Mouse (Mus musculus): ENCODE results near the gene Por.

Gene Por

GRCm38 (mm10) chr5:135669741-135670275, at the start of gene Por:
Por (plus strand) TSS chr5:135670033.
- in situ Hi-C loops (cut with MboI, MseI) = no loop called here

- in situ Hi-C loops (cut with MboI, MseI) = no loop called here
Measured at GRCm38 (mm10) chr5:135620526-135620925, 49.3 kb upstream of the Por start.

GRCm38 (mm10) chr5:135621725-135622124, 48.1 kb upstream of the Por start:
- in situ Hi-C loops (cut with MboI, MseI) = no loop called here

DNA sequence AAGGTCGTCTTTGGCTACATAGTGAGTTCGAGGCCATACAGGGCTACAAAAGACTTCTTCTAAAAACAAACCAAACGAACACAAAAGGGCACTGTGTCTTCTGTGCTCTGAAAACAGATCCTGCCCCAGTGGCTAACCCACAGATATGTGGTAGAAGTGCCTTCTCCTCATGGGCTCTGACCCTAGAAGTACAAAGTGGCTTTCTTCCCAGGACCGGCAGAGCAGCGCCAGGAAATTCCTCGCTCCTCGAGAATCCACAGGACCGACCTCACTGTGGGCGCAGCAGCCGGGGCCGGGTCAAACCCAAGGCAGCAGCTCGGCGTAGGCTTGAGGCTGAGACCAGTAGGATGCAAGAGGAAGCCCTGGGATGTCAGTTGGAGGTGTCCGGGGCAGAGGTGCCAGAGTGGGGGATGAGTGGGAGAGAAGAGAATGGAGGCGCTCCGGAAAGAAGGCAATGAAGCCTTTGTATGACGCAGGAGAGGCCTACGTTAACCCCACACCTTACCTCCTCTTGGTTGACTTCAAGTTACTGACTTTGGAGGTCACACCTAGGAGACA, 46.7 kb upstream of the Por start:
- in situ Hi-C loops (cut with MboI, MseI) = no loop called here

DNA sequence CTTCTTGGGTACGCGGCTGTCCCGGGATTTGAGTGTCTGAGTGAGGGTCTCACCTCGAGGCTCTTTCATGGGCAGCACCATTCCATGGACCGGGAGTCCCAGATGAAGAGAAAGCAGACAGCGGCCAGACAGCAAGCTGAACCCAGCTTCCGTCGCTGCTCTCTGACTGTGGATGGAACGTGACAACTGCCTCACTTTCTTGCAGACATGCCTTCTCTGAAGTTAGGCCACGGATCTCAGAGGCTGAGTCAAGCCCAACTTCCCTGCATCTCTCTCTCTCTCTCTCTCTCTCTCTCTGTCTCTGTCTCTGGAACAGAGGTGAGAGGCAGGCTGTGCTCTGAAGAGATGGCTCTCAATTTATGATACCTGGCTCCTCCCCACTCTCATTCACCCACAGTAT, 40.9 kb upstream of the Por start:
- in situ Hi-C loops (cut with MboI, MseI) = no loop called here

- in situ Hi-C loops (cut with MboI, MseI) = no loop called here
Measured at GRCm38 (mm10) chr5:135629401-135629800, 40.4 kb upstream of the Por start.

GRCm38 (mm10) chr5:135630598-135630997, 39.2 kb upstream of the Por start:
- in situ Hi-C loops (cut with MboI, MseI) = no loop called here

DNA sequence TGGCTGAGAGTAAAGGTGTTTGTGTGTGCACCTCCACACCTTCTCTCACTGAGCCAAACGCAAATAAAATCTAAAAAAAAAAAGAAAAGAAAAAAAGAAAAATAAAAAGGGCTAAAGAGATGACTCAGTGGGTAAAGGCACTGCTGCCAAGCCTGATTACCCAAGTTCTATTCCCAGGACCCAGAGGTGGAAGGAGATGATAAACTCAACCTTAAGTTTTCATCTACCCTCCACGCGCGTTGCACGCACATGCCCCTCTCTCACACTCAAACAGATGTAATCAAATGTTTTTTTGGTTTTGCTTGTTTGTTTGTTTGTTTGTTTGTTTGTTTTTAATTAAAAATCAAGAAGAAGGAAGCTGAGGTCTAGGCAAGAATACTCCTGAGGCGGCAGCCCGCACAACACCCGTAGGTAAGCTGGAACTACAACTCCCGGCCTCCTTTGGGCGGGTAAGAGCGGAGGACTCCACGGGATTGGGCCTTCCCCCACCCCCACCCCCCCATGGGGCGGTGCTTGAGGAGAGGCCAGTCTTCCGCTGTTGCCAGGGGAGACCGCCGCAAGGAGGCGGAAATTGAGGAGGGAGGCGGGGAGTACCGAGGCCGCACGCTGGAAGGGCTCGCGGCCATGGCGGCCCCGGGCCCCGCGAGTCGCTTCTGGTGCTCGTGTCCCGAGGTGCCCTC, 37.6 kb upstream of the Por start, which contains the start of gene Rhbdd2:
Rhbdd2 (plus strand) TSS at position 502 of the 680 bp plus-strand sequence.
- in situ Hi-C loops (cut with MboI, MseI) = no loop called here

- in situ Hi-C loops (cut with MboI, MseI) = no loop called here
Measured at GRCm38 (mm10) chr5:135632797-135633144, 37.1 kb upstream of the Por start.

- in situ Hi-C loops (cut with MboI, MseI) = no loop called here
Measured at GRCm38 (mm10) chr5:135639760-135640458, 29.9 kb upstream of the Por start.

DNA sequence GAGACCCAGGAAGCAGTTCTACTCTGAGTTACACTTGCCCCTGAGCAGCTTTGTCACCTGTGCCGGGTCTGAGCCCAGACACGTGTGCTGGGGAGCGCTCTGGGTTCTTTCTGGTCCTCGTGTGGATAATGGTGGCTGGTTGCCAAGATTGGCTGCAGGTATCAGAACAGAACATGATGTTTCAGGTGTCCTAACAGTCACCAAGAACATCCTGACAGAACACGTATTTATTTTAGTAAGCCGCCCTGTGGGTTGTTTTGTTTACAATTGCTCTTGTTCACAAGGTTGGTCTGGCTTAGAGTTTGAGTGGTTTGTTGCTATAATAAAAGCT, 29.4 kb upstream of the Por start:
- in situ Hi-C loops (cut with MboI, MseI) = no loop called here

- in situ Hi-C loops (cut with MboI, MseI) = no loop called here
Measured at GRCm38 (mm10) chr5:135641028-135641427, 28.8 kb upstream of the Por start.

DNA sequence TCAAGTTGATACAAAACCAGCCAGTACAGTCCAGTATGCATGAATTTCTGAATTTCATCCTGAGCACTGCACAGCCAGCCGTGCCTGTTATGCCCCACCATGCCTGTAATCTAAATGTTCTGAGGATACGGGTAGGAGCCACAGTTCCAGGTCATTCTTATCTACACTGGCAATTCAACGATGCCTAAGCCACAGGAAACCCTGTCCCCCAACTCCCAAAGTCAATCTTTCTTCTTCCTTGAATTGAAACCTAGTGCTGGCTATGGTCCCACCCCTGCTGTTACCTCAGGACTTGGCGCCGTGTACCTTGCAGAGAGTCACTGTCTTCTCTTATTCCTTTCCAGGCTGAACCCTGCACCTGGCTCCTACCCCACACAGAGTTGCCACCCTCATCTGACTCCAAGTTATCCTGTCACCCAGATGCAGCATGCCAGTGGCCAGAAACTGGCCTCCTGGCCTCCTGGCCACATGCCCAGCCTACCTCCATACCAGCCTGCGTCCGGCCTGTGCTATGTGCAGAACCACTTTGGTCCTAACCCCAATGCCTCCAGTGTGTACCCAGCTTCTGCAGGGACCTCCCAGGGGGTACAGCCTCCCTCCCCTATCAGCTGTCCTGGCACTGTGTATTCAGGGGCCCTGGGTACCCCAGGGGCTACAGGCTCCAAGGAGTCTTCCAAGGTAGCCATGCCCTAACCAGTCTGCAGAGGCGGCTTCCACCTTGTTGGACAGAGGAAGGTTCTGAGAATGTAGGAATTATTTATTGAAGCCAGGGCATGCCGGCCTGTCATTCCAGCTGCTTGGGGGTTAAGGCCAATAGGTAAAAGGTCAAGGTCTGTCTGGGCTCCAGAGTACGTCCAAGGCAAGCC, 26.9 kb upstream of the Por start:
- in situ Hi-C loops (cut with MboI, MseI) = no loop called here

GRCm38 (mm10) chr5:135643552-135643842, 26.3 kb upstream of the Por start:
- in situ Hi-C loops (cut with MboI, MseI) = no loop called here

GRCm38 (mm10) chr5:135643869-135644268, 26.0 kb upstream of the Por start:
- in situ Hi-C loops (cut with MboI, MseI) = no loop called here

- in situ Hi-C loops (cut with MboI, MseI) = loop anchor here (5.0 kb wide), 1 partner anchor 37 kb away; no protein-coding TSS in a partner anchor
Measured at GRCm38 (mm10) chr5:135645330-135645729, 24.5 kb upstream of the Por start.

- in situ Hi-C loops (cut with MboI, MseI) = loop anchor here (5.0 kb wide), 1 partner anchor 36 kb away; no protein-coding TSS in a partner anchor
Measured at GRCm38 (mm10) chr5:135646038-135646437, 23.8 kb upstream of the Por start.

DNA sequence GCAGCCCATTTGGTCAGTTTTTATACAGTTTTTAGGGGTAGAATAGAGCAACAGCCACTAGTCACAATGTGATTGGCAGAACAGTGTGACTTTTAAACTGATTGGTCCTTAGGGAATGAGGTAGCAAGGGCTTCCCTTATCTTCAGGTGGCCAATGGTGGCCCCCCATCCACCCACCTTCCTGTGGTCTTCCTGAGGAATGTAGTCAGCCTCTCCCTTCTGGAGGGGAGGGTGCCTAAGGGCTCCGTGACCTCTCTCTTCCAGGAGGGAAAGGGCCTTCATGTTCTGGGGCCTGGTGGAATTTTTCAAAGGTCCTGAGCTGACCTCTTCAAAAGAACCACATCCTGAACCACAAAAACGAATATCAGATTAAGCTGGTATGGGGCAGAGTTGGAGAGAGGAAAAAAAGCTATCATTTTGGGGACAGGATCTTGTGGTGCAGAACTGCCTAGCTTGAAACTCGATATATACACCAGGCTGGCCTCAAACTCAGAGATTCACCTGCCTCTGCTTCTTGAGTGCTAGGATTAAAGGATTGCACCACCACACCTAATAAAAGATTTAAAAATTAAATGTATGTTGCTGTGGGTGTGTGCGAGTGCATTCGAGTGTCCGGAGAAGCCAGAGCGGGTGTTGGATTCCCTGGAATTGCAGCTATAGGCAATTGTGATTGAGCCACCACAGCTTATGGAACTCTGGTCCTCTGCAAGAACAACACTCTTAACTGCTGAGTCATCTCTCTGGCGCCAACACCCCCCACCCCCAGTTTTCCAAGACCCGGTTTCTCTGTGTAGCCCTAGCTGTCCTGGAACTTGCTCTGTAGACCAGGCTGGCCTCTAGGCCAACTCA, 21.1 kb upstream of the Por start:
- in situ Hi-C loops (cut with MboI, MseI) = loop anchor here (5.0 kb wide), 1 partner anchor 34 kb away; no protein-coding TSS in a partner anchor

DNA sequence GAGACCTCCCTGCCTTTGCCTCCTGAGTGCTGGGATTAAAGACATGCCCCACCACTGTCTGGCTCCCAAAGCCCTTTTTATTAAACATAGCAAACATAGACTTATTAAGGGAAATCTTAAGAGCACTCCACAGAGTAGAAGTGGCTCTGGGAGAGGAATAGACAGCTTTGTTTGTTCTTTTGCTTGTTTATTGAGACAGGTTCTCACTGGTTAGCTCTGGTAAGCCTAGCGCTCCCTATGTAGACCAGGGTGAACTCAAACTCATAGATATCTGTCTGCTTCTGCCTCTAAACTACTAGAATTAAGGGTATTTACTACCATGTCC, 20.6 kb upstream of the Por start:
- in situ Hi-C loops (cut with MboI, MseI) = loop anchor here (5.0 kb wide), 1 partner anchor 33 kb away; no protein-coding TSS in a partner anchor

GRCm38 (mm10) chr5:135651536-135651935, 18.3 kb upstream of the Por start:
- in situ Hi-C loops (cut with MboI, MseI) = no loop called here

DNA sequence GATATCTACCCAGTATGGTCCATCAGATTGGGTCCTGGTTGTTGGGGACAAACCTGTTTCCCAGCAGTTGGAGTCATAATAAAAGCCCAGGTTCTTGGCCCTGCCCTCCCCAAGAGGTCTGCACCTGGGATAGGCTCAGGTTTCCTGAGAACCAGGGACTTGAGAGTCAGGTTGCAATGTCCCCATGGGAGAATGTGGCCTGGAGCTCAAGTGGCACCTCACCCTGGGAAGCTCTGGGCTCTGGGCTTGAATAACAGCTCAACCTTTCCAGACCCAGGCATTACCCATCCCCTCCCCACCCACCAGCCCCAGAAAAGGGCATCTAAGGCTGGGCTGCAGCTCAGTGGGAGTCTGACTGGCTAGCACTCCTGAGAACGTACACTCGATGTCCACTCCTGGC, 16.6 kb upstream of the Por start:
- in situ Hi-C loops (cut with MboI, MseI) = no loop called here

All from T-helper 1 cell (primary cell).